Mouse (Mus musculus) layer of hippocampus, postnatal 14 days (tissue): ENCODE data around the gene Gm5136. TPM values are rescaled to one million over a fixed set of nuclear protein-coding genes. Genes with fewer than 3 reads are reported as not detected.
A peak's percentile ranks its signal among the peaks of the same experiment; 100 is the strongest.

Experiments
- DNase-seq, 2 experiments: peaks; one replicate each; pipeline ENCODE4 v3.0.0; 2021 to 2022; ENCODE audit warnings: low spot score in 2 of 2, mixed read lengths in 1 of 2
- long read RNA-seq, 2 experiments: library from polyadenylated mRNA; stranded (forward); transcript quantifications; one replicate each; pipeline ENCODE4 v2.0.0; 2021
- total RNA-seq, 2 experiments: library from RNA; stranded (reverse); gene quantifications; 2 replicates each; pipeline ENCODE4 v1.2.3; 2021

Gm5136 gene
- total RNA-seq: 1 to 10 TPM; 1.9 to 3.4 TPM
- long read RNA-seq, experiment 1: 0 reads
- long read RNA-seq, experiment 2: 0 reads

- no peak for DNase-seq
Observed at GRCm38 (mm10) chr10:108699946-108700345, at the start of gene Gm5136. Gene Gm5136 (minus strand): TSS chr10:108700160.

- no peak for DNase-seq
Observed at GRCm38 (mm10) chr10:108743759-108744158, 43.8 kb upstream of the Gm5136 start.

- peak in 1 of 2 experiments; percentile 67 for DNase-seq
Observed at GRCm38 (mm10) chr10:108733982-108734381, 34.0 kb upstream of the Gm5136 start.

- no peak for DNase-seq
Observed at GRCm38 (mm10) chr10:108728961-108729360, 29.0 kb upstream of the Gm5136 start.

GRCm38 (mm10) chr10:108726391-108726790, 26.4 kb upstream of the Gm5136 start:
- no peak for DNase-seq

- no peak for DNase-seq
Observed at GRCm38 (mm10) chr10:108724878-108725277, 24.9 kb upstream of the Gm5136 start.

- DNase-seq: peak in 1 of 2 experiments; percentile 56
Observed at GRCm38 (mm10) chr10:108710514-108710913, 10.6 kb upstream of the Gm5136 start.

GRCm38 (mm10) chr10:108705658-108706057, 5.7 kb upstream of the Gm5136 start:
- DNase-seq: no peak

GRCm38 (mm10) chr10:108701361-108702128, 1.6 kb upstream of the Gm5136 start:
- no peak for DNase-seq

- DNase-seq: no peak
Observed at GRCm38 (mm10) chr10:108697062-108697461, 2.9 kb downstream of the Gm5136 start.

GRCm38 (mm10) chr10:108690954-108691353, 9.0 kb downstream of the Gm5136 start:
- DNase-seq: no peak

- DNase-seq: no peak
Observed at GRCm38 (mm10) chr10:108686696-108687095, 13.3 kb downstream of the Gm5136 start.

GRCm38 (mm10) chr10:108679675-108680390, 20.1 kb downstream of the Gm5136 start:
- peak in 1 of 2 experiments; percentile 43 for DNase-seq

- no peak for DNase-seq
Observed at GRCm38 (mm10) chr10:108677053-108677452, 22.9 kb downstream of the Gm5136 start.

GRCm38 (mm10) chr10:108668944-108669343, 31.0 kb downstream of the Gm5136 start:
- DNase-seq: no peak

GRCm38 (mm10) chr10:108660295-108660694, 39.7 kb downstream of the Gm5136 start:
- no peak for DNase-seq

GRCm38 (mm10) chr10:108658300-108658699, 41.7 kb downstream of the Gm5136 start:
- DNase-seq: no peak

GRCm38 (mm10) chr10:108657669-108658068, 42.3 kb downstream of the Gm5136 start:
- DNase-seq: no peak

GRCm38 (mm10) chr10:108656898-108657297, 43.1 kb downstream of the Gm5136 start:
- no peak for DNase-seq

- DNase-seq: no peak
Observed at GRCm38 (mm10) chr10:108655074-108655473, 44.9 kb downstream of the Gm5136 start.

- no peak for DNase-seq
Observed at GRCm38 (mm10) chr10:108652831-108653230, 47.1 kb downstream of the Gm5136 start.

GRCm38 (mm10) chr10:108652066-108652465, 47.9 kb downstream of the Gm5136 start:
- DNase-seq: no peak
